Mouse (Mus musculus) erythroblast, embryonic 14.5 days (primary cell): ENCODE measurements at regions not wholly inside any gene's neighbourhood (a gene's known extent, or its start where the extent isn't known, plus 50 kb on each side); places are given as distances from the start of the nearest gene placed in this dataset.

ENCODE experiments used
- H3K27me3 ChIP-seq: 2 replicates; pipeline ENCODE4 v1.6.1; 2012; ENCODE audit warnings: inconsistent platforms; ENCODE audit not compliant: control insufficient read depth
- H3K36me3 ChIP-seq: 2 replicates; pipeline ENCODE4 v1.6.1; 2012; ENCODE audit warnings: mild to moderate bottlenecking, inconsistent platforms; ENCODE audit not compliant: control insufficient read depth
- H3K4me1 ChIP-seq: 2 replicates; pipeline ENCODE4 v1.6.1; 2012; ENCODE audit warnings: inconsistent platforms; ENCODE audit not compliant: control insufficient read depth
- H3K4me3 ChIP-seq: replicated peaks from 2 replicates; pipeline ENCODE3; 2012; ENCODE audit warnings: moderate library complexity, mild to moderate bottlenecking, inconsistent platforms
- H3K9me3 ChIP-seq: 2 replicates; pipeline ENCODE4 v1.6.1; 2012; ENCODE audit warnings: low read length, inconsistent platforms, mixed read lengths; ENCODE audit not compliant: control insufficient read depth
- GATA1 ChIP-seq: IDR thresholded peaks from 2 replicates; pipeline ENCODE4 v1.6.1; 2012; ENCODE audit warnings: low read length, inconsistent platforms, mixed read lengths
- TAL1 ChIP-seq: IDR thresholded peaks from 3 replicates; pipeline ENCODE4 v1.6.1; 2012; ENCODE audit warnings: low read length, inconsistent platforms, mixed read lengths

GRCm38 (mm10) chr11:37446626-37447025 is 210.9 kb upstream of the Tenm2 start:
- no peak for TF ChIP-seq GATA1
- TF ChIP-seq TAL1 = no peak
- no peaks in the 10 kb centered on the region for H3K4me1 ChIP-seq
- no peaks in the 10 kb centered on the region for H3K36me3 ChIP-seq
- H3K27me3 ChIP-seq = no peaks in the 10 kb centered on the region
- H3K4me3 ChIP-seq = no peak overlapping the region
- no peaks in the 10 kb centered on the region for H3K9me3 ChIP-seq

- Histone ChIP-seq H3K4me3 (no peak overlapping the region), H3K36me3 (no peaks in the 10 kb centered on the region), H3K27me3 (no peaks in the 10 kb centered on the region), H3K9me3 (no peaks in the 10 kb centered on the region), H3K4me1 (no peaks in the 10 kb centered on the region)
- no peak for TF ChIP-seq GATA1
These were observed 207.0 kb upstream of the Tenm2 start for GRCm38 (mm10) chr11:37442781-37443180.

- Histone ChIP-seq H3K27me3 (no peaks in the 10 kb centered on the region), H3K9me3 (no peaks in the 10 kb centered on the region; the same call in 1 of the 2 replicates), H3K4me1 (no peaks in the 10 kb centered on the region), H3K36me3 (no peaks in the 10 kb centered on the region), H3K4me3 (no peak overlapping the region)
- TF ChIP-seq TAL1 = no peak
- no peak for TF ChIP-seq GATA1
These were observed 198.8 kb upstream of the Tenm2 start for GRCm38 (mm10) chr11:37434600-37434999.

GRCm38 (mm10) chr11:37424312-37425169 is 188.8 kb upstream of the Tenm2 start:
- no peaks in the 10 kb centered on the region for H3K36me3 ChIP-seq
- H3K4me3 ChIP-seq = no peak overlapping the region
- H3K27me3 ChIP-seq = no peaks in the 10 kb centered on the region
- no peaks in the 10 kb centered on the region for H3K9me3 ChIP-seq
- H3K4me1 ChIP-seq = no peaks in the 10 kb centered on the region
- TF ChIP-seq GATA1 = no peak
- no peak for TF ChIP-seq TAL1

GRCm38 (mm10) chr11:37412868-37413267 is 177.1 kb upstream of the Tenm2 start:
- peaks cover 14% of the 10 kb centered on the region for H3K4me1 ChIP-seq
- H3K4me3 ChIP-seq = no peak overlapping the region
- no peaks in the 10 kb centered on the region for H3K36me3 ChIP-seq
- H3K9me3 ChIP-seq = peaks cover 2% of the 10 kb centered on the region; the same call in 1 of the 2 replicates
- H3K27me3 ChIP-seq = no peaks in the 10 kb centered on the region
- peak; percentile 32; the same call in 1 of the 3 replicates for TF ChIP-seq TAL1
- TF ChIP-seq GATA1 = no peak

- H3K36me3 ChIP-seq = no peaks in the 10 kb centered on the region
- no peaks in the 10 kb centered on the region for H3K9me3 ChIP-seq
- no peak for TF ChIP-seq TAL1
- H3K27me3 ChIP-seq = no peaks in the 10 kb centered on the region
- H3K4me3 ChIP-seq = no peak overlapping the region
- no peaks in the 10 kb centered on the region for H3K4me1 ChIP-seq
These were observed 132.2 kb upstream of the Tenm2 start for GRCm38 (mm10) chr11:37367971-37368370.

GRCm38 (mm10) chr11:37364430-37364829 is 128.7 kb upstream of the Tenm2 start:
- Histone ChIP-seq H3K4me3 (no peak overlapping the region), H3K36me3 (no peaks in the 10 kb centered on the region), H3K4me1 (no peaks in the 10 kb centered on the region), H3K9me3 (no peaks in the 10 kb centered on the region), H3K27me3 (no peaks in the 10 kb centered on the region)
- TF ChIP-seq TAL1 = no peak
- no peak for TF ChIP-seq GATA1

GRCm38 (mm10) chr11:37355074-37355473 is 119.3 kb upstream of the Tenm2 start:
- Histone ChIP-seq H3K9me3 (no peaks in the 10 kb centered on the region), H3K36me3 (no peaks in the 10 kb centered on the region), H3K4me3 (no peak overlapping the region), H3K27me3 (no peaks in the 10 kb centered on the region), H3K4me1 (no peaks in the 10 kb centered on the region)
- no peak for TF ChIP-seq TAL1
- no peak for TF ChIP-seq GATA1

- Histone ChIP-seq H3K36me3 (no peaks in the 10 kb centered on the region), H3K4me1 (no peaks in the 10 kb centered on the region), H3K9me3 (0 out of 2 replicates have a peak, but pooled peaks cover 2% of the 10 kb centered on the region), H3K4me3 (no peak overlapping the region), H3K27me3 (no peaks in the 10 kb centered on the region)
- TF ChIP-seq TAL1 (no peak), GATA1 (no peak)
These were observed 73.9 kb upstream of the Tenm2 start for GRCm38 (mm10) chr11:37309691-37310090.
